Mouse (Mus musculus) frontal cortex, postnatal 36 days (tissue): ENCODE data around the gene Plekhd1.

ENCODE experiments used
- DNase-seq, 2 experiments: peaks; one replicate each; pipeline ENCODE4 v3.0.0; 2022; ENCODE audit warnings: low spot score in 2 of 2

Plekhd1 gene

DNA sequence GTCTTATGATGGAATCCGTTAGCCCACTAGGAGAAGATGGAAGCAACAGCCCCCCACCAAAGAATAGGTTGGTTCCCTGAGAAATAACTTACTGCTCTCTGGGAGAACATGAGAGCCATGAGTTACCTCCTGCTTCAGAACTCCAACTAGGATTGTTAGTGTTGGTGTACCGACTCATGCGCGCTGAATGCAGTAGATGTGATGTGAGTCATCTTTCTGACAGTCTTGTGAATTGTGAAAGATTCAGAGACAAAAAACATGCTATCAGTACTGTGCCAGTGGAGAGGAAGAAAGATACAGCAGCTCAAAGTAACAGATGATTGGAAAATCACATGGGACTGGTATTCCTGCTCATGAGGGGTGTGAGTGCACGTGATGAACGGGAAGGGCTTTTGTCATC, 59.2 kb downstream of the Plekhd1 start:
- DNase-seq: no peak

DNA sequence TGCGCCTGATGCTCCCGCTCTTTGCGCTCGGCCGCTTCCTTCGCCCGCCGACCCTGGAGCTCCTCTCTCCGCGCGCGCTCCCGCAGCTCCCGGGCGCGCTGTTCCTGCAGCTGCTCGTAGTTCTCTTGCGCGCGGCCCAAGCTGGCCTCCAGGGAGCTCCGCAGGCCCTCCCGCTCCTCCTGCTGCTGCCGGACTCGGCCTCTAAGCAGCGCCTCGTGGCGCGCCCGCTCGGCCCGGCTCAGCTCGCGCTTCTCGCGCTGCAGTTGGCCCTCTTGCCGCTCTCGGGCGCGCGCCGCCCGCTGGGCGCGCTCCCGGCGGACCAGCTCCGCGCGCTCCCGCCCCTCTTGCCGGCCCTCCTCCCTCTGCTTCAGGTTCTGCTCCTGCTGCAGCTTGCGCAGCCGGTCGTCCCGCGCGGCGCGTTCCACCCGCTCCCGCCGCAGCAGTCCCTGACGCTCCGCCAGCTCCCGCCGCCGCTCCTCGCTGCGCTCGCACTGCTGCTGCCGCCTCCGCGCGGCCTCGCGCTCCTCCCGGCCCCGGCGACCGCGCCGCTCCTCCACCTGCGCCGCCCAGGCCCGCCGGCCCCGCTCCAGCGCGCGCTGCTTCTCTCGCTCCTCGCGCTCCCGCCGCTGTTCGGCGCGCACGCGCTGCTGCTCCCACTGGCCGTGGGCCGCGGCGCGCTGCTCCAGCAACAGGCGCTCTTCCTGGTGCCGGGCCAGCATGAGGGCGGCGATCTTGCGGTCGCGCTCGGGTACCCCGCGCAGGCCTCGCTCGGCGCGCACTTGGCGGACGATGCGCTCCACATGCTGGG, 65.6 kb downstream of the Plekhd1 start:
- DNase-seq: no peak

GRCm38 (mm10) chr12:80758559-80759386, 66.4 kb downstream of the Plekhd1 start:
- DNase-seq: no peak

- no peak for DNase-seq
These were observed 67.0 kb downstream of the Plekhd1 start for GRCm38 (mm10) chr12:80759387-80759712.

GRCm38 (mm10) chr12:80759713-80760395, 67.5 kb downstream of the Plekhd1 start:
- DNase-seq: peak in 1 of 2 experiments; percentile 61

DNA sequence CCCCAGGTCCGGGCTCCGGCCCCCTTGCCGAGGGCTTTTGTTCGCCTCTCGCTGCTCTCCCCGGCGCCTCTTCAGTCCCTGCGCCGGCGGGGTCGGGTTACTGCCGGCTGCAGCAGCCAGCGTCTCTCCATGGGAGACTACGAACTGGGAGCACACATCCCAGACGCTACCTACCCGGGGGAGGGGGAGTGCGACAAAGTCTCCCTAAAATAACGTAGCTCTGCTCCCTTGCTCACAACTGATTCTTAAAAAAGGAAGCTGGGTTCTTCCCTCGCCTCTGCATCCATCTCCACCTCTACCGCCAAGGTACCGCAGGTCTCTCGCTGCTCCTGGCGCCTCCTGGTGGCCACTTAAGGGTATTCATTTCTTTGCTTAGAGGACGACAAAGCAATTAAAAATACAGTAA, 68.0 kb downstream of the Plekhd1 start, which contains the start of gene Ccdc177:
Ccdc177 (minus strand) TSS at position 292 of the 406 bp plus-strand sequence.
- peak; percentile 86 to 90 for DNase-seq

DNA sequence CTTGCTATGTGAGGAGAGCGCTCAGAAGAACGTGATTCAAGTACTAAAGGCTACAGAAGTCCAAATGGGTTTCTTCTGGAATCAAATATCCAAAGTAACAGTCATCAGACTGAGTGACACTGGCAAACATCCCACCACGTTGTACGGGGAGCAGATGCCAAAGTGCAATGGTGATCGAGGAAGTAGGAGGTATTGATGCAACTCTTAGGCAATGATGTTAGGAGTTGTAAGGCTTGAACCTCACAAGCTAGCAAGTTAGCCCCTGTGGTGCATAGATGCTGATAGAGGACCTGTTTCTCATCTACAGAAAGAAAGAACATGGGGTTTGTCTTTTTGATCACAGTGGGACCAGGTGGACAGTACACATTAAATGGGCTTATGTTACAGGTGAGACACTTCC, 70.6 kb downstream of the Plekhd1 start:
- no peak for DNase-seq

GRCm38 (mm10) chr12:80764116-80764515, 71.7 kb downstream of the Plekhd1 start:
- DNase-seq: no peak

DNA sequence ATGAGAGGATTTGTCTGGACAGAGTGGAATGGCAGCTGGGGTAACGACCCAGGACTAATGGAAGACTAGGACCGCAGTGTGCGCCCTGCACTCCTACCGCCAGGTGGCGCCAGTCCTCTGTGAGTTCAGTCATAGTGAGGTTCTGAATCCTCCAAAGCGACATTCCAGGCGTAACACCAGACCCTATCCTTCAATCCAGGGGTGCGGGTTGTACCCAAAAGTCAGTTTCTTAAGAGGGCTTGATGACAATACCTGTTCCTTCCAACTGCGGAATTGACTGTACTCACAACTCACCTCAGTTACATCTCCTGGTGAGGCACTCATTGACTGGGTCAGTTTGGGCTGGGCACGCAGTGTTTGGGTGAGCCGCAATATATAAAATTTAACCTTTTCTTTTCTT, 77.3 kb downstream of the Plekhd1 start:
- DNase-seq: peak; percentile 73 to 79
